Mouse (Mus musculus): Measurements from ENCODE around the gene Babam2.

DNA sequence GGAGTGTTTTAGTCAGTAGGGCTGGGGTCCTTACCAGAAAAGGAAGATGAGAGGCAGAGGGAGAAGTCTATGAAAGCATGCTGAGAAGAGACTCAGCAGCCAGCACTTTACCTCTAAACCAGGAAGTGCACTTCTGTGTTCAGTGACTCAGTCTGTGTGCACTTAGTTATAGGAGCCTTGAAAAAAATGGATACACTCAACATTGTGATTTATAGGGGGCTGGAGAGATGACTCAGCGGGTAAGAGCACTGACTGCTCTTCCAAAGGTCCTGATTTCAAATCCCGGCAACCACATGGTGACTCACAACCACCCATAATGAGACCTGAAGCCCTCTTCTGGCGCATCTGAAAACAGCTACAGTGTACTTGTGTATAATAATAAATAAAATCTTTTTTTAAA lies 238.5 kb downstream of the Babam2 start:
- no peak for TF ChIP-seq CTCF (IDR thresholded peaks at IDR 0.05; ENCODE audit: low read depth)
- no peak for TF ChIP-seq EP300 (IDR thresholded peaks at IDR 0.05; ENCODE audit: low read depth)

Data from liver, postnatal 0 days (tissue).